Mouse (Mus musculus) gastrocnemius, postnatal 4 days (tissue): ENCODE results near the gene Paqr8. TPM values are rescaled to one million over a fixed set of nuclear protein-coding genes. Genes with fewer than 3 reads are reported as not detected.

Experiments used
- DNase-seq, 2 experiments: peaks; one replicate each; pipeline ENCODE4 v3.0.0; 2021 to 2022; ENCODE audit warnings: low spot score in 2 of 2, mixed read lengths in 2 of 2
- total RNA-seq, 2 experiments: library from RNA; stranded (reverse); gene quantifications; 2 replicates each; pipeline ENCODE4 v1.2.3; 2021

Gene Paqr8
- total RNA-seq, 2 experiments from 2014 or later, result 2.5 to 3.0 TPM

DNA sequence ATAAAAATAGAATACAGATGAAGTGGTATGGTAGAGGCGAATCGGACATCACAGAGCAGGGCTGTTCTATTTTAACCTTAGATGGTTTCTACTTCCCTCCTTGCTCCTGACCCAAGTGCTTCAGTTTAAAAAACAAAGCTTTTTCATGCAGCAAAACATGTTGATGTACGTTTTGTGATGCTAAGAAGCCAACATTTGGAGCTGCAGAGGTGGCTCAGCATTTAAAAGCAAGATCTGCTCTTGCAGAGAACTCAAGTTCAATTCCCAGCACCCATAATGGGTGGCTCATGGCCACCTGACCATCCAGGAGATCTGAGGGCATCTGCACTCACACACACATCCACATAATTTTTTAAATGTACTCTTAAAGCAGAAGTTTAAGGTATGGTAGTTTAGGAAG, 64.5 kb downstream of the Paqr8 start:
- DNase-seq, result no peak

DNA sequence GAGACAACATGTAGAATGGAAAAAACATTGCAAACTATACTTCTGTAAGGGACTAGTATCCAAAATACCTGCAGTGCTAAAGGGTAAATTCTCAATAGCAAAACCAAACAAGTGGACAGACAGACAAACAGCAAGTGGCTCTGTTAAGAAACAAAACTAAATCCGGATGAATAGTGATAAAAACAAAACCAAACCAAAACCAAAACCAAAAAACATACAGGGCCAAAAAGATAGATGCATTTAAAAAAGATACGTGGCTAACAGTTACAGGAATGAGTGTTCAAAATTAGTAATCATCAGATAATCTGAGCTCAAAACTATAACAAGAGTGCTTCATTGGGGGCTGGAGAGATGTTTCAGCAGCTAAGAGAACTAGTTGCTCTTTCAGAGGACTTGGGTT, 79.2 kb downstream of the Paqr8 start:
- DNase-seq, result no peak

DNA sequence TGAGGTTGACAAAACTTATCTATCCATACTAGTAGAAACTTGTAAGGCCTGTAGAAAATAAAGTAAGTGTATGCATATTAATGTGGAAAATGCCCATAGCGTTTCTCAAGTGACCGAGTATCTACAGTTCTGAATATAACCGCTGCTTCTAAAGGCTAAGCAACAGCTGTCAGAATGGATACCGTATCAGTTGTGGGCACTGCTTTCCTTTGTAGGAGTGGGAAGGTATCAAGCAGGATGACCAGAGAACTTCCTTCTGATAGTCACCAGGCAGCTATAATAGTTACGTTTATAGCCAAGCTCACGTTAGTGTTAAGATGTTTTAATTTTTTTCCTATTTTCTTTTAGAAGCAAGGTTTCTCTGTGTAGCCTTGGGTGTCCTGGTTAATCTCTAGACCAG, 83.0 kb downstream of the Paqr8 start:
- no peak for DNase-seq

DNA sequence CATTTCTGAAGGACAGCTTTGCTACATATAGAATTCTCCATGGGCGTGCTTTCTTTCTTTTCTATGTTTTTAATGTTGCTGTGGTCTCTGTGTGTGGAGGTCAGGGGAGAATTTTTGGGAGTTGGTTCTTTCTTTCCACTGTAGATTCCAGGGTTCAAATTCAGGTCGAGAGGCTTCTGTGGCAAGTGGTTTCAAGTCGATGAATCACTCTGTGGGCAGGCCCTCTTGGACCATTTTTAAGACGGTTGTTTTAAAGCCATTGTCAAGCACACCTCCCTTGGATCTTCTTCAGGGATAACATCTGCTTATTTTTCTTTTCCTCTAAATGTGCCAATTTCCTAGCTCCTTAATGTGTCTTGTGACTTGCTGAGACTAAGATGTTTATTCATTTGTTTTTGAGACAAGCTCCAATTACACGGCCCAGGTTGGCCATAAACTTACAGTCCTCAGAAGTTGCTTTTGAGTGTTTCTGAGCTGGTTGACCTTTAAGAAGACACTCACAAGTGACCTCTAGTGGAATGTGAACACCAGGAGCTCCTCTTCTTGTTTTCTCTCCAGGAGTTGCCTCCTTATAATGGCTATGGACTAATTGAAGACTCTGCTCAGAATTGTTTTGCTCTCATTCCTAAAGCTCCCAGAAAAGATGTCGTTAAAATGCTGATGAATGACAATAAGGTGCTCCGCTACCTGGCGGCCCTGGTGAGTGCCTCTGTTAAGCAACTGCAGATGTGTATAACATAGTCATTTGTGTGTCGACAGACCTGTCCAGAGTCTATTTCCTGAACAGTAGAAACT, 84.1 kb downstream of the Paqr8 start:
- no peak for DNase-seq

DNA sequence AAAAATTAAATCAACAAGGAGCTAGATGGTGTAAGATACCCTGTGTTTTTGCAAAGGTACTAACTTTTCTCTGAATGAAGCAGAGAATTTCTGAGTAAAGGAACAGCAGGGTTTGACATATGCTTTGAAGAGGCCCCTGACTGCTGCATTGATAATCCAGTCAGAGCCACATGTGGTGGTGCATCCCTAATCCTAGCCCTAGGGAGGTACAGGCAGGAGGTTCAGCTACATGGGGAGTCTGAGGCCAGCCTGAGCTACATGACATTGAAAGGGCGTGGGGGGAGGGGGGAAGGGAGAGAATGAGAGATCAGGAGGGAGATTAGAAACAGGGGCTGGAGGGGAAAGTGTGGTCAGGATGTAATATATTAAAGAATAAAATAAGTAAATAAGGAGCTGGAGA, 90.1 kb downstream of the Paqr8 start:
- DNase-seq, result no peak

DNA sequence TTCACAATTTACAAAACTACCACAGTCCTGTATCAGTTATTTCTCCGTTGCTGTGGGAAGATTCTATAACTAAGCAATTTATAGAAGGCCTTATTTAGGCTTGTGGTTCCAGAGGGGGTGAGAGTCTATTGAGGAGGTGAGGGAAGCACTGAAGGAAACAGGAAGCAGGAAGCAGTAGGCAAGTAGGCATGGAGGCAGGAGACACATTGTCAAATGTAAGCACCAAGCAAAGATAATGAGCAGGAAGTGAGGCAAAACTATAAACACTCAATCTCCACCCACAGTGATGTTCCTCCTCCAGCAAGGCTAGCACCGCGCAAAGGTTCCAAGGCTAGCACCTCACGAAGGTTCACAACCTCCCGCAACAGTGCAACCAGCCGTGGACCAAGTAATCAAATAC, 91.4 kb downstream of the Paqr8 start:
- no peak for DNase-seq

DNA sequence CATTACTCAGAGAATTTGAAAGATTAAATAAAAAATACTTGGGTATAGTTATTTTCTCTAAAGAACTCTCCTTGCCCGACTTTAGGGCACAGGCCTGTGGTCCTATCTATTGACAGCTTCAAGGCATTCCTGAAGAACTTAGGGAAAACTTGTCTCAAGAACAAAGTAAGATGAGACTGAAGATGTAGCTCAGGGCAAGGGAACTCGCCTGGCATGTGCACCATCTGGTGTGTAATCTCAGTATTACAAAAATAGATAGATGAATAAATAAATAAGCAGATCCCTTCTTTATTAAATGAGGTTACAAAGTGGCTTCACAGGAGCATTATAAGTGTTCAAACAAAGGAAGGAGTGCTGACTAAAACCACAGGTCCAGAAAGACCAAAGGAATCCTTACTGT, 93.7 kb downstream of the Paqr8 start:
- no peak for DNase-seq

DNA sequence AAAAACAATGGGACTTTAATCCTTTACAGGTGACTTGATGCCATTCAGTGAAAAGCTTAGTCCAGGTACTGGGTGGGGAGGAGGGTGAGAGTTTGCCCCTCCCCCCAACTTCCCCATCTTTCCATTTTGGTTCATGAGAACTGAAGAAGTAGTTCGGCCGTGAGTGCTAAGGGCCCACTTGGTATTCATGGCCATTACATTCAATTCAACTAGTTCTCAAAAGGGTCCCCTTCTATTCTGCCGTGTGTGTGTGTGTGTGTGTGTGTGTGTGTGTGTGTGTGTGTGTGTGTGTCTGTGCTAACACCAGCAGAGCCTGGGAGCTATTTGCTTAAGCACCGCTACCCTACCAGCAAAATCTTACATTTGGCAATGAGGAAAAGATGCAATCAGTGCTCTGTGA, 94.2 kb downstream of the Paqr8 start:
- DNase-seq, result no peak

DNA sequence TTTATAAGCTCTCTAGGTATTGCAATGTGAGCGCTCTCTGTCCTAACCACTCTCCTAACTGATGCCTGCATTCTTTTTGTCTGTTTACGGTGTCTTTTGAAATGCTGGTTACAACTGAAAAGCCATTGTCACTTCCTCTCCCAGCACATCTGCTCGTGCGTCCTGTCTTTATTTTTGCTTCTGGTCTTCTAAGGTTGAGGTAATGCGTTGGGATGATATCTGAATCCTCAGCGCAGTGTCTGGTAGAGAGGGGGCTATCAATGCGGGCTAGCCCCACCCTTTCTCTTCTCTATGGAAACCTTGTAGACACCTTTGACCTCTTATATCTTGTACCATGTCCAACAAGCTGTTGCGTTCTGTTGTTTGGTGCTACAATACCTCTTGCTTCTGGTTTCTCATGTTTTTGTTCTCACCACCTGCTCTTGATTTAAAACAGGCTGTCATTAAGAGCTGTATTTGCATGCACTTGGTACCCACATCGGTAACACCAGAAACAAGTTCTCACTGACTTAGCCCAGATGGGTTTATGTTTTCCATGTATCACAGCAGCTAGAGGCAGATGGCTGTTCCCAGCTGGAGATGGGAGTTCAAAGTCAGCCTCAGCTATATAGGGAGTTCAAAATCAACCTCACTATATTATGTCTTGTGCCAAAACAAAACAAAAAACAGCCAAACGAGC, 96.1 kb downstream of the Paqr8 start:
- no peak for DNase-seq

Other genes with a start within 250 kb of the Paqr8 start
- gene Il17a, start 159.7 kb upstream of the Paqr8 start, total RNA-seq, result not detected
- gene Il17f, start 100.0 kb upstream of the Paqr8 start, total RNA-seq, result not detected
- gene Mcm3, start 70.3 kb upstream of the Paqr8 start, total RNA-seq, result 10 to 100 TPM; 36.4 to 37.5 TPM
- gene Efhc1, start 61.0 kb downstream of the Paqr8 start, total RNA-seq, result 1 to 10 TPM; 2.9 to 5.0 TPM
- gene Tram2, start 188.6 kb downstream of the Paqr8 start, total RNA-seq, result 10 to 100 TPM; 20.8 to 21.6 TPM